Comparison of ENCODE assay signal across 11 mouse cellular contexts in genomic region chr5:129489879-129490278, GRCm38 (mm10). TPM values are rescaled to one million over a fixed set of nuclear protein-coding genes. Genes with fewer than 3 reads are reported as not detected.
A peak's percentile ranks its signal among the peaks of the same experiment; 100 is the strongest.
DNase-seq lines count a peak whose midpoint lies in the region; ATAC-seq lines count a peak whose summit lies in the region.
"Had no signal": no experiment of that assay in that cellular context is flagged by ENCODE, and none has a peak within 500 bp of the region (broad histone marks: within the 10 kb centered on the region; RNA-seq: fewer than 3 reads in every experiment).

No protein-coding gene starts in this region.

- no peak overlapping the region for H3K27ac ChIP-seq in kidney, embryonic 15.5 days
- H3K27ac ChIP-seq in neural tube, embryonic 14.5 days (ENCODE audit: low read depth, low read length) = no peak overlapping the region
- H3K27ac ChIP-seq: layer of hippocampus, adult 2 months; liver, embryonic 14.5 days had no signal

- no peak for ATAC-seq in kidney, embryonic 15.5 days (replicated peaks; ENCODE audit: low FRiP score)
- peak; percentile 69 for ATAC-seq in neural tube, embryonic 14.5 days (ENCODE audit: low read depth)

- no peaks in the 10 kb centered on the region for H3K4me1 ChIP-seq in kidney, embryonic 15.5 days
- H3K4me1 ChIP-seq in neural tube, embryonic 14.5 days (ENCODE audit: control insufficient read depth, insufficient read depth, low read length) = peaks cover 9% of the 10 kb centered on the region; the same call in 1 of the 2 replicates

- H3K4me2 ChIP-seq in kidney, embryonic 15.5 days = peak overlapping the region; percentile 37
- H3K4me2 ChIP-seq in neural tube, embryonic 14.5 days (ENCODE audit: low read depth, low read length) = no peak overlapping the region; the same call in 1 of the 2 replicates

- no peaks in the 10 kb centered on the region for H3K36me3 ChIP-seq in kidney, embryonic 15.5 days
- no peaks in the 10 kb centered on the region for H3K36me3 ChIP-seq in neural tube, embryonic 14.5 days (ENCODE audit: control insufficient read depth, insufficient read depth, low read length)

- peak; percentile 27 for DNase-seq in embryo, embryonic 10 days (ENCODE audit: low spot score)
- no peak for DNase-seq in embryo, embryonic 9.5 days (ENCODE audit: extremely low spot score)
- no peak for DNase-seq in kidney, adult 8-10 months
- DNase-seq in hindlimb bud, embryonic 11.5 days (ENCODE audit: extremely low spot score, low read depth, low spot score) = peak; percentile 73
- no peak for DNase-seq in adrenal gland, postnatal 4 days (ENCODE audit: low spot score in 2 of 2)
- no peak for DNase-seq in cerebellum, postnatal 36 days
- DNase-seq: adrenal gland, postnatal 25 days had no signal

- no peak overlapping the region for H3K4me3 ChIP-seq in kidney, embryonic 15.5 days (replicated peaks)
- no peak overlapping the region for H3K4me3 ChIP-seq in neural tube, embryonic 14.5 days (ENCODE audit: low read depth, low read length)
- H3K4me3 ChIP-seq: layer of hippocampus, adult 2 months had no signal

- H3K9ac ChIP-seq in kidney, embryonic 15.5 days = no peak overlapping the region
- no peak overlapping the region for H3K9ac ChIP-seq in neural tube, embryonic 14.5 days (replicated peaks; ENCODE audit: low read depth, low read length)
- H3K9ac ChIP-seq: liver, embryonic 14.5 days had no signal

- H3K9me3 ChIP-seq in kidney, embryonic 15.5 days (replicated peaks) = no peaks in the 10 kb centered on the region
- H3K9me3 ChIP-seq in neural tube, embryonic 14.5 days (ENCODE audit: control insufficient read depth, low read length) = no peaks in the 10 kb centered on the region

- H3K27me3 ChIP-seq in kidney, embryonic 15.5 days = 0 out of 2 replicates have a peak, but pooled peaks cover 5% of the 10 kb centered on the region
- no peaks in the 10 kb centered on the region for H3K27me3 ChIP-seq in neural tube, embryonic 14.5 days (ENCODE audit: control insufficient read depth, insufficient read depth, low read length)

- 3% methylated on average over 10 of the region's 10 CpGs for WGBS in kidney, embryonic 15.5 days
- WGBS in neural tube, embryonic 14.5 days = 2% methylated on average over 10 of the region's 10 CpGs

RNA-seq across cellular contexts. Expression of gene Sfswap, which starts 11.1 kb away (rescaled TPM):
- polyA plus RNA-seq in kidney, embryonic 15.5 days (2015; fragmentation: Nextera tagmentation; extraction: Ambion mirVana) = 45.6 and 46.3 TPM in 2 replicates
- polyA plus RNA-seq in neural tube, embryonic 14.5 days (2014; fragmentation: Nextera tagmentation; extraction: Ambion mirVana) = 60.4 and 65.6 TPM in 2 replicates
- total RNA-seq in adrenal gland, postnatal 4 days (2021) = 10 to 100 TPM; 96.7 to 97.2 TPM

Comparison
In these comparisons a context has a peak if more than half of its experiments do, and no peak if none do; other contexts are left out.
1. DNase-seq: peak in embryo, embryonic 10 days (single experiment) and hindlimb bud, embryonic 11.5 days (single experiment); none in embryo, embryonic 9.5 days (single experiment), kidney, adult 8-10 months (0 of 2), adrenal gland, postnatal 4 days (0 of 2) and cerebellum, postnatal 36 days (0 of 2).